Mouse (Mus musculus) midbrain, embryonic 10.5 days (tissue): ENCODE data around the gene Usf1. TPM values are rescaled to one million over a fixed set of nuclear protein-coding genes. Genes with fewer than 3 reads are reported as not detected.
A peak's percentile ranks its signal among the peaks of the same experiment; 100 is the strongest.

ENCODE experiments used
- DNase-seq: peaks from one replicate; pipeline ENCODE4 v3.0.0-alpha.2; 2017; ENCODE audit warnings: low spot score
- H3K27ac ChIP-seq: fragments of 300-500 bp; sonication (generic); replicated peaks from 2 replicates; pipeline ENCODE4 v1.5.1; 2016; ENCODE audit warnings: mild to moderate bottlenecking
- H3K27me3 ChIP-seq: fragments of 300-500 bp; sonication (generic); 2 replicates; pipeline ENCODE4 v1.6.1; 2016; ENCODE audit warnings: low read depth, mild to moderate bottlenecking; ENCODE audit not compliant: poor library complexity, severe bottlenecking
- H3K36me3 ChIP-seq: fragments of 300-500 bp; sonication (generic); 2 replicates; pipeline ENCODE4 v1.6.1; 2016; ENCODE audit warnings: mild to moderate bottlenecking, moderate library complexity
- H3K4me1 ChIP-seq: fragments of 300-500 bp; sonication (generic); 2 replicates; pipeline ENCODE4 v1.6.1; 2016
- H3K4me3 ChIP-seq: fragments of 300-500 bp; sonication (generic); 2 replicates; pipeline ENCODE4 v1.5.1; 2016; ENCODE audit warnings: mild to moderate bottlenecking, moderate library complexity
- H3K9me3 ChIP-seq: fragments of 300-500 bp; sonication (generic); replicated peaks from 2 replicates; pipeline ENCODE4 v1.6.1; 2016; ENCODE audit warnings: mild to moderate bottlenecking
- WGBS: fragments of 180-500 bp; shearing (Covaris S2); methylation state at CpG from one replicate; pipeline ENCODE4 v1.1.7; 2016; 5-methylcytosine and 5-hydroxymethylcytosine counted together
- polyA plus RNA-seq: library from polyadenylated mRNA; unstranded; fragments of >200 nt; fragmentation: Nextera tagmentation; extraction: Ambion mirVana; gene quantifications from 2 replicates; pipeline ENCODE4 v1.2.1, GENCODE M21; 2016

The Usf1 gene
- 138 and 161 TPM in 2 replicates for polyA plus RNA-seq

GRCm38 (mm10) chr1:171410947-171411484 is at the start of gene Usf1:
TSS of gene Usf1 (plus strand) at chr1:171411313.
- peaks cover 21% of the 10 kb centered on the region for H3K4me1 ChIP-seq
- WGBS = under 1% methylated on average over 36 of the region's 36 CpGs
- H3K27ac ChIP-seq = peak within 1 kb of the TSS; percentile 97
- H3K36me3 ChIP-seq = peaks cover 24% of the 10 kb centered on the region
- H3K9me3 ChIP-seq = no peaks in the 10 kb centered on the region
- H3K27me3 ChIP-seq = peaks cover 28% of the 10 kb centered on the region
- H3K4me3 ChIP-seq = peak within 1 kb of the TSS; percentile 98
- peak; percentile 96 for DNase-seq

GRCm38 (mm10) chr1:171365934-171366333 is 45.2 kb upstream of the Usf1 start:
- 77% methylated on average over 7 of the region's 7 CpGs for WGBS
- Histone ChIP-seq H3K27me3 (peaks cover 7% of the 10 kb centered on the region; the same call in 1 of the 2 replicates), H3K36me3 (no peaks in the 10 kb centered on the region), H3K27ac (no peak overlapping the region), H3K4me3 (no peak overlapping the region), H3K9me3 (no peaks in the 10 kb centered on the region), H3K4me1 (peaks cover 20% of the 10 kb centered on the region)
- no peak for DNase-seq

- H3K9me3 ChIP-seq = no peaks in the 10 kb centered on the region
- WGBS = 36% methylated on average over 20 of the region's 20 CpGs
- no peak for DNase-seq
- peaks cover 29% of the 10 kb centered on the region for H3K4me1 ChIP-seq
- H3K27ac ChIP-seq = no peak within 1 kb of the TSS
- H3K36me3 ChIP-seq = no peaks in the 10 kb centered on the region
- H3K27me3 ChIP-seq = peaks cover 24% of the 10 kb centered on the region
- no peak within 1 kb of the TSS for H3K4me3 ChIP-seq
These were observed 41.1 kb upstream of the Usf1 start, which contains the start of gene Nectin4 for GRCm38 (mm10) chr1:171369845-171370556. TSS of gene Nectin4 (plus strand) at chr1:171370099.

- H3K27ac ChIP-seq = no peak overlapping the region
- H3K4me1 ChIP-seq = peaks cover 28% of the 10 kb centered on the region
- H3K4me3 ChIP-seq = no peak overlapping the region
- no peak for DNase-seq
- WGBS = 51% methylated on average over 3 of the region's 3 CpGs
- no peaks in the 10 kb centered on the region for H3K9me3 ChIP-seq
- H3K36me3 ChIP-seq = no peaks in the 10 kb centered on the region
- peaks cover 30% of the 10 kb centered on the region for H3K27me3 ChIP-seq
These were observed 38.2 kb upstream of the Usf1 start for GRCm38 (mm10) chr1:171372880-171373279.

GRCm38 (mm10) chr1:171373946-171374345 is 37.2 kb upstream of the Usf1 start:
- peak; percentile 36 for DNase-seq
- no peaks in the 10 kb centered on the region for H3K9me3 ChIP-seq
- no peaks in the 10 kb centered on the region for H3K36me3 ChIP-seq
- peaks cover 25% of the 10 kb centered on the region for H3K4me1 ChIP-seq
- 1% methylated on average over 4 of the region's 4 CpGs for WGBS
- no peak overlapping the region for H3K4me3 ChIP-seq
- peaks cover 38% of the 10 kb centered on the region for H3K27me3 ChIP-seq
- peak overlapping the region; percentile 75 for H3K27ac ChIP-seq

- WGBS = 50% methylated on average over 9 of the region's 9 CpGs
- Histone ChIP-seq H3K27ac (peak overlapping the region; percentile 49), H3K4me1 (peaks cover 39% of the 10 kb centered on the region), H3K4me3 (no peak overlapping the region), H3K27me3 (peaks cover 48% of the 10 kb centered on the region), H3K36me3 (no peaks in the 10 kb centered on the region), H3K9me3 (no peaks in the 10 kb centered on the region)
- no peak for DNase-seq
These were observed 35.4 kb upstream of the Usf1 start for GRCm38 (mm10) chr1:171375646-171376097.

GRCm38 (mm10) chr1:171378298-171378697 is 32.8 kb upstream of the Usf1 start:
- no peak for DNase-seq
- H3K27me3 ChIP-seq = peaks cover 49% of the 10 kb centered on the region
- H3K36me3 ChIP-seq = no peaks in the 10 kb centered on the region
- 92% methylated on average over 6 of the region's 6 CpGs for WGBS
- H3K4me1 ChIP-seq = peaks cover 40% of the 10 kb centered on the region
- no peak overlapping the region for H3K4me3 ChIP-seq
- no peak overlapping the region for H3K27ac ChIP-seq
- no peaks in the 10 kb centered on the region for H3K9me3 ChIP-seq

GRCm38 (mm10) chr1:171379935-171380599 is 31.0 kb upstream of the Usf1 start:
- Histone ChIP-seq H3K27ac (peak overlapping the region; percentile 64), H3K4me3 (peak overlapping the region; percentile 48), H3K4me1 (peaks cover 25% of the 10 kb centered on the region), H3K27me3 (peaks cover 48% of the 10 kb centered on the region), H3K9me3 (no peaks in the 10 kb centered on the region), H3K36me3 (no peaks in the 10 kb centered on the region)
- WGBS = 7% methylated on average over 31 of the region's 31 CpGs
- peak; percentile 82 for DNase-seq

- no peak overlapping the region for H3K27ac ChIP-seq
These were observed 29.0 kb upstream of the Usf1 start for GRCm38 (mm10) chr1:171382096-171382620.

GRCm38 (mm10) chr1:171384361-171384760 is 26.8 kb upstream of the Usf1 start:
- Histone ChIP-seq H3K27me3 (peaks cover 31% of the 10 kb centered on the region), H3K4me1 (peaks cover 21% of the 10 kb centered on the region), H3K36me3 (no peaks in the 10 kb centered on the region), H3K27ac (no peak overlapping the region), H3K4me3 (no peak overlapping the region), H3K9me3 (no peaks in the 10 kb centered on the region)
- DNase-seq = no peak
- WGBS = 73% methylated on average over 9 of the region's 9 CpGs

More at GRCm38 (mm10) chr1:171382096-171382620, 29.0 kb upstream of the Usf1 start:
- Histone ChIP-seq H3K4me3 (no peak overlapping the region), H3K27me3 (peaks cover 42% of the 10 kb centered on the region), H3K36me3 (no peaks in the 10 kb centered on the region), H3K4me1 (peaks cover 20% of the 10 kb centered on the region), H3K9me3 (no peaks in the 10 kb centered on the region)
- no peak for DNase-seq
- 89% methylated on average over 11 of the region's 11 CpGs for whole genome bisulfite sequencing

- Histone ChIP-seq H3K9me3 (no peaks in the 10 kb centered on the region), H3K27ac (no peak overlapping the region), H3K27me3 (peaks cover 22% of the 10 kb centered on the region), H3K4me3 (no peak overlapping the region), H3K4me1 (peaks cover 12% of the 10 kb centered on the region), H3K36me3 (no peaks in the 10 kb centered on the region)
- DNase-seq = no peak
- 72% methylated on average over 9 of the region's 9 CpGs for WGBS
These were observed 25.9 kb upstream of the Usf1 start for GRCm38 (mm10) chr1:171385171-171385570.

- no peaks in the 10 kb centered on the region for H3K9me3 ChIP-seq
- no peak overlapping the region for H3K27ac ChIP-seq
- peak; percentile 51 for DNase-seq
- H3K27me3 ChIP-seq = peaks cover 4% of the 10 kb centered on the region; the same call in 1 of the 2 replicates
- H3K4me3 ChIP-seq = no peak overlapping the region
- peaks cover 7% of the 10 kb centered on the region for H3K4me1 ChIP-seq
- WGBS = 14% methylated on average over 6 of the region's 6 CpGs
- no peaks in the 10 kb centered on the region for H3K36me3 ChIP-seq
These were observed 24.0 kb upstream of the Usf1 start for GRCm38 (mm10) chr1:171387099-171387498.
